Mouse (Mus musculus): ENCODE data around the gene B4galt5.

The B4galt5 gene

GRCm38 (mm10) chr2:167332336-167332987 is 16.5 kb downstream of the B4galt5 start:
- DNase-seq (ENCODE audit: low spot score), result no peak

- DNase-seq (ENCODE audit: low spot score), result no peak
These were observed 17.5 kb downstream of the B4galt5 start for GRCm38 (mm10) chr2:167331432-167331921.

- no peak for DNase-seq (ENCODE audit: low spot score)
These were observed 18.4 kb downstream of the B4galt5 start for GRCm38 (mm10) chr2:167330581-167330980.

- DNase-seq (ENCODE audit: low spot score), result no peak
These were observed 19.3 kb downstream of the B4galt5 start for GRCm38 (mm10) chr2:167329478-167330262.

GRCm38 (mm10) chr2:167328340-167328739 is 20.6 kb downstream of the B4galt5 start:
- DNase-seq (ENCODE audit: low spot score), result no peak

- DNase-seq (ENCODE audit: low spot score), result no peak
These were observed 22.4 kb downstream of the B4galt5 start for GRCm38 (mm10) chr2:167326582-167326981.

- DNase-seq (ENCODE audit: low spot score), result no peak
These were observed 24.6 kb downstream of the B4galt5 start for GRCm38 (mm10) chr2:167324151-167324930.

GRCm38 (mm10) chr2:167323116-167323515 is 25.9 kb downstream of the B4galt5 start:
- no peak for DNase-seq (ENCODE audit: low spot score)

GRCm38 (mm10) chr2:167321372-167321771 is 27.6 kb downstream of the B4galt5 start:
- no peak for DNase-seq (ENCODE audit: low spot score)

- peak; percentile 75 for DNase-seq (ENCODE audit: low spot score)
These were observed 30.0 kb downstream of the B4galt5 start for GRCm38 (mm10) chr2:167318981-167319380.

GRCm38 (mm10) chr2:167316724-167317187 is 32.2 kb downstream of the B4galt5 start:
- DNase-seq (ENCODE audit: low spot score), result no peak

- DNase-seq (ENCODE audit: low spot score), result no peak
These were observed 34.5 kb downstream of the B4galt5 start for GRCm38 (mm10) chr2:167314491-167314890.

- peak; percentile 80 for DNase-seq (ENCODE audit: low spot score)
These were observed 35.3 kb downstream of the B4galt5 start for GRCm38 (mm10) chr2:167313501-167314326.

GRCm38 (mm10) chr2:167310121-167310520 is 38.9 kb downstream of the B4galt5 start:
- no peak for DNase-seq (ENCODE audit: low spot score)

- DNase-seq (ENCODE audit: low spot score), result no peak
These were observed 39.7 kb downstream of the B4galt5 start for GRCm38 (mm10) chr2:167309286-167309685.

GRCm38 (mm10) chr2:167307716-167308115 is 41.3 kb downstream of the B4galt5 start:
- no peak for DNase-seq (ENCODE audit: low spot score)

- DNase-seq (ENCODE audit: low spot score), result peak; percentile 32
These were observed 42.1 kb downstream of the B4galt5 start for GRCm38 (mm10) chr2:167306626-167307541.

- DNase-seq (ENCODE audit: low spot score), result no peak
These were observed 42.7 kb downstream of the B4galt5 start for GRCm38 (mm10) chr2:167306273-167306594.

GRCm38 (mm10) chr2:167305382-167306272 is 43.4 kb downstream of the B4galt5 start:
- DNase-seq (ENCODE audit: low spot score), result no peak

Measured in lung, postnatal 25 days (tissue).